Mouse (Mus musculus): ENCODE measurements around the gene Prkag1.
A peak's percentile ranks its signal among the peaks of the same experiment; 100 is the strongest.
"Not testable (repeated sequence)": the region's sequence is repeated elsewhere in the genome, so short reads cannot be mapped to it uniquely, and the experiment has no call there.

The Prkag1 gene

GRCm38 (mm10) chr15:98821403-98821802, 9.9 kb downstream of the Prkag1 start:
- DNase-seq (ENCODE audit: low spot score): no peak

- no peak for DNase-seq (ENCODE audit: low spot score)
These were observed 10.4 kb downstream of the Prkag1 start for GRCm38 (mm10) chr15:98820937-98821336.

GRCm38 (mm10) chr15:98818171-98818570, 13.2 kb downstream of the Prkag1 start:
- no peak for DNase-seq (ENCODE audit: low spot score)

GRCm38 (mm10) chr15:98812741-98813424, 18.4 kb downstream of the Prkag1 start:
- peak; percentile 86 for DNase-seq (ENCODE audit: low spot score)

- not testable (repeated sequence) for DNase-seq (ENCODE audit: low spot score)
These were observed 21.1 kb downstream of the Prkag1 start for GRCm38 (mm10) chr15:98810212-98810611.

- no peak for DNase-seq (ENCODE audit: low spot score)
These were observed 21.9 kb downstream of the Prkag1 start, which contains the start of gene Ddn for GRCm38 (mm10) chr15:98809390-98809789. Gene Ddn, minus strand, starts transcription at chr15:98809490.

GRCm38 (mm10) chr15:98808651-98809134, 22.6 kb downstream of the Prkag1 start:
- peak; percentile 88 for DNase-seq (ENCODE audit: low spot score)

GRCm38 (mm10) chr15:98807895-98808650, 23.2 kb downstream of the Prkag1 start:
- peak; percentile 83 for DNase-seq (ENCODE audit: low spot score)

GRCm38 (mm10) chr15:98806809-98807770, 24.2 kb downstream of the Prkag1 start:
- DNase-seq (ENCODE audit: low spot score): no peak

GRCm38 (mm10) chr15:98806071-98806808, 25.1 kb downstream of the Prkag1 start:
- no peak for DNase-seq (ENCODE audit: low spot score)

- peak; percentile 77 for DNase-seq (ENCODE audit: low spot score)
These were observed 25.8 kb downstream of the Prkag1 start for GRCm38 (mm10) chr15:98805324-98806040.

- DNase-seq (ENCODE audit: low spot score): peak; percentile 90
These were observed 27.3 kb downstream of the Prkag1 start for GRCm38 (mm10) chr15:98804054-98804453.

- DNase-seq (ENCODE audit: low spot score): no peak
These were observed 28.4 kb downstream of the Prkag1 start for GRCm38 (mm10) chr15:98802926-98803325.

GRCm38 (mm10) chr15:98799396-98799795, 31.9 kb downstream of the Prkag1 start:
- DNase-seq (ENCODE audit: low spot score): peak; percentile 80

GRCm38 (mm10) chr15:98798903-98799302, 32.4 kb downstream of the Prkag1 start:
- DNase-seq (ENCODE audit: low spot score): no peak

GRCm38 (mm10) chr15:98797835-98798492, 33.4 kb downstream of the Prkag1 start:
- DNase-seq (ENCODE audit: low spot score): no peak

GRCm38 (mm10) chr15:98796803-98797595, 34.3 kb downstream of the Prkag1 start:
- no peak for DNase-seq (ENCODE audit: low spot score)

- DNase-seq (ENCODE audit: low spot score): no peak
These were observed 38.1 kb downstream of the Prkag1 start for GRCm38 (mm10) chr15:98793141-98793698.
